Mouse (Mus musculus) lung, adult 2 months (tissue): ENCODE measurements around the gene Gpam. TPM values are rescaled to one million over a fixed set of nuclear protein-coding genes. Genes with fewer than 3 reads are reported as not detected.

Experiments used
- DNase-seq: peaks from one replicate; pipeline ENCODE4 v3.0.0; 2022
- H3K4me1 ChIP-seq: fragments of 200-500 bp; 2 replicates; pipeline ENCODE4 v1.6.1; 2011; ENCODE audit warnings: low read length; ENCODE audit not compliant: control insufficient read depth, insufficient read depth
- H3K4me3 ChIP-seq: fragments of 200-500 bp; replicated peaks from 2 replicates; pipeline ENCODE3; 2011; ENCODE audit warnings: low read depth, mild to moderate bottlenecking, control low read depth, low read length; ENCODE audit errors: extremely low read depth
- CTCF ChIP-seq: fragments of 200-500 bp; IDR thresholded peaks from 2 replicates; pipeline ENCODE4 v1.5.1; 2011; ENCODE audit warnings: mild to moderate bottlenecking, low read length, control low read depth; ENCODE audit not compliant: insufficient read depth
- POLR2A ChIP-seq: fragments of 200-500 bp; IDR thresholded peaks from 2 replicates; pipeline ENCODE4 v1.6.1; 2011; ENCODE audit warnings: low read depth, mild to moderate bottlenecking, control low read depth, low read length, borderline replicate concordance; ENCODE audit errors: extremely low read depth
- WGBS: fragments of 180-500 bp; shearing (Covaris S2); methylation state at CpG from one replicate; pipeline ENCODE4 v1.1.7; 2018; 5-methylcytosine and 5-hydroxymethylcytosine counted together
- polyA plus RNA-seq: library from polyadenylated mRNA; depleted of rRNA; stranded (reverse); fragments of >200 nt; gene quantifications from 2 replicates; pipeline ENCODE4 v1.2.3, GENCODE M21; 2012; rRNA removed

Gpam gene
- polyA plus RNA-seq, 1 experiment = 70.8 TPM

GRCm38 (mm10) chr19:55037406-55037805, 89.6 kb downstream of the Gpam start:
- no peak overlapping the region for H3K4me3 ChIP-seq
- 79% methylated on average over 7 of the region's 7 CpGs for WGBS
- DNase-seq = no peak
- TF ChIP-seq CTCF = no peak
- no peak for TF ChIP-seq POLR2A
- H3K4me1 ChIP-seq = no peaks in the 10 kb centered on the region

DNA sequence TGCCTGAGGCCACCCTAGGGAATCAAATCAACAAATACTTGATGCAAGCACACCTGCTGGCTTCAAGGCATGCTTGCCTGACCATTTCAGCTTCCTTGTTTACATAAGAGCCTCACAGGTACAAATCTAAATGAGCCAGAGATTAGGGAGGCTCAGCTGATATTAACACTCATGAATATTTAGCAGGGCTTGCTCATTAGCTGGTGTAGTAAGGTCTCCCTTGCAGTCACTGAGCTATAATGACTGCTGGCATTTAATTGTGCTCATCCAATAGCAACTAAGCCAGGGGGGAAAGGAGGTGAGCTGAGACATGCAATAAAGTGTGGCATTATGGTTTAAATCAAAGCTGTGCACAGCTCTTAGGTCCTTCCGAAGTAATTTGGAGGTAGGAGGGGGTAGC, 108.2 kb downstream of the Gpam start:
- no peak for DNase-seq
- TF ChIP-seq POLR2A = no peak
- no peak for TF ChIP-seq CTCF
- WGBS = 44% methylated on average over 1 of the region's 1 CpGs
- Histone ChIP-seq H3K4me3 (no peak overlapping the region), H3K4me1 (no peaks in the 10 kb centered on the region)

Other genes with a start within 250 kb of the Gpam start
- gene Tectb, start 53.5 kb upstream of the Gpam start, polyA plus RNA-seq = 0.09 and 0.32 TPM in 2 replicates
- gene Gucy2g, start 114.0 kb upstream of the Gpam start, polyA plus RNA-seq = 0.32 TPM in 2 replicates
- gene Acsl5, start 124.7 kb upstream of the Gpam start, polyA plus RNA-seq = 34.4 and 53.2 TPM in 2 replicates
- gene Zdhhc6, start 188.8 kb upstream of the Gpam start, polyA plus RNA-seq = 6.8 and 10.8 TPM in 2 replicates
- gene Vti1a, start 189.1 kb upstream of the Gpam start, polyA plus RNA-seq = 10.3 and 11.5 TPM in 2 replicates